Mouse (Mus musculus): ENCODE measurements at regions not wholly inside any gene's neighbourhood (a gene's known extent, or its start where the extent isn't known, plus 50 kb on each side); places are given as distances from the start of the nearest gene placed in this dataset.
A peak's percentile ranks its signal among the peaks of the same experiment; 100 is the strongest.

DNA sequence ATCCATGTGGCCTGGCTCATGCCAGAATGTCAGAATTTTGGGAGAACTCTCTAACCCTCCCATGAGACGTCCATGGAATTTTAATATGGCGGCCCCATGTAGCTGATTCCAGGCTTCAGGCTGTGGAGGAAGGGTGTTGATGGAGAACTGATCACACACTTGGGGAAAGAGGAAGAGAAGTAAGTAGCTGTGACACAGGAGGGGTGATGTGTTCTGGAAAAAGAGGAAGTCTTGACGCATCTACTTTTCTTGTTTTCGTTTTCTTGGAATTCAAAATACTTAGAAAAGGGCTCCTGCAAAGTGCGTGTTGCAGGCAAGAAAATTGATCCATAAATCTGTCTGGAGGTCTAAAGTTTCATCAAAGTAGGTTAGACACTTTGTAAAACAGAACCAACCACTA, 205.7 kb upstream of the Runx1 start:
- Histone ChIP-seq H3K9me3 (ENCODE audit: low read length) (no peaks in the 10 kb centered on the region), H3K4me1 (replicated peaks; ENCODE audit: low read depth, low read length) (no peaks in the 10 kb centered on the region), H3K27me3 (ENCODE audit: insufficient read depth, low read length) (0 out of 2 replicates have a peak, but pooled peaks cover 2% of the 10 kb centered on the region), H3K4me3 (replicated peaks; ENCODE audit: low read length) (no peak overlapping the region), H3K36me3 (ENCODE audit: insufficient read depth, low read length) (no peaks in the 10 kb centered on the region)
- TF ChIP-seq POU5F1 (IDR thresholded peaks at IDR 0.05; ENCODE audit: borderline replicate concordance, low read length) (no peak), CTCF (conservative IDR thresholded peaks at IDR 0.05; ENCODE audit: low read length) (no peak), NANOG (IDR thresholded peaks at IDR 0.05; ENCODE audit: borderline replicate concordance, low read length) (no peak)

DNA sequence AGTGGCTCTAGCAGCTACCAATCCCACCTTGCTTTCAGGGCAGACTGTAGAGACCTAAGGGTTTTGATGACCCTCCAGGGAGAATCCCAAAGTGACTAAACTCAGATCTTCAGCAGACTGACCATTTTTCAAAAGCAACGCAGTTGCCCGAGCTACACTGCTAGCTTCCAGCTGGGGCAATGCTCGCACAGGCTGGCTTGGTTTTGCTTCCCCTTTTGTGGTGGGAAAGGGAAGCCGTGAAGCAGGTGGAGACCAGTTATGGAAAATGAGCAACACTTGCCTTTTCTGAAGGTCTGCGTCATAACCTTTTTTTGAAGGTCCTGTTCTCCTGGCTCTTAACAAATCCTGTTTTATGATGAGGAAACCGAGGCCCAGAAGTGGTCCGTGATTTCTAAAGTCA, 202.7 kb upstream of the Runx1 start:
- Histone ChIP-seq H3K9me3 (ENCODE audit: low read length) (no peaks in the 10 kb centered on the region), H3K27me3 (ENCODE audit: insufficient read depth, low read length) (0 out of 2 replicates have a peak, but pooled peaks cover 2% of the 10 kb centered on the region), H3K36me3 (ENCODE audit: insufficient read depth, low read length) (no peaks in the 10 kb centered on the region), H3K4me3 (replicated peaks; ENCODE audit: low read length) (no peak overlapping the region), H3K4me1 (replicated peaks; ENCODE audit: low read depth, low read length) (no peaks in the 10 kb centered on the region)
- TF ChIP-seq POU5F1 (IDR thresholded peaks at IDR 0.05; ENCODE audit: borderline replicate concordance, low read length) (no peak), CTCF (conservative IDR thresholded peaks at IDR 0.05; ENCODE audit: low read length) (no peak), NANOG (IDR thresholded peaks at IDR 0.05; ENCODE audit: borderline replicate concordance, low read length) (no peak)

DNA sequence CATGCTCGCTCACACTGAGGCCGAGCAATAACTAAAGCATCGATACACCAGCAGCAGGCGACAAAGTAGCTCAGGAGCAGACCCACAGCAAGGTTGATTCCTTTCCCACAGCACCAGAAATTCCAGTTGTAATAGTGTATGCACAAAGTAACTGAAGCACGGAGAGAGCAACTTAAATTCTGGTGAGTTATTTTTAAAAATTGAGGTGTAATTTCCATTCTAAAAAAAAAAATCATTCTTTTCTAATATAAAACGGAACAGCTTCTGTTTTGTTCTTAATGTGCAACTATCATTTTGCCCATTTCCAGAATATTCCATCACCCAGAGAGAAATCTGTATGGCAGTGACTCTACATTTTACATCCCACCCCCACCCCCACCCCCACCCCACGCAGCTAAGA, 202.1 kb upstream of the Runx1 start:
- Histone ChIP-seq H3K27me3 (ENCODE audit: insufficient read depth, low read length) (0 out of 2 replicates have a peak, but pooled peaks cover 2% of the 10 kb centered on the region), H3K9me3 (ENCODE audit: low read length) (no peaks in the 10 kb centered on the region), H3K4me3 (replicated peaks; ENCODE audit: low read length) (no peak overlapping the region), H3K36me3 (ENCODE audit: insufficient read depth, low read length) (no peaks in the 10 kb centered on the region), H3K4me1 (replicated peaks; ENCODE audit: low read depth, low read length) (no peaks in the 10 kb centered on the region)
- TF ChIP-seq POU5F1 (IDR thresholded peaks at IDR 0.05; ENCODE audit: borderline replicate concordance, low read length) (no peak), NANOG (IDR thresholded peaks at IDR 0.05; ENCODE audit: borderline replicate concordance, low read length) (no peak), CTCF (conservative IDR thresholded peaks at IDR 0.05; ENCODE audit: low read length) (no peak)

GRCm38 (mm10) chr16:93026094-93026648, 200.2 kb upstream of the Runx1 start:
- Histone ChIP-seq H3K9me3 (ENCODE audit: low read length) (no peaks in the 10 kb centered on the region), H3K4me3 (replicated peaks; ENCODE audit: low read length) (no peak overlapping the region), H3K27me3 (ENCODE audit: insufficient read depth, low read length) (peaks cover 14% of the 10 kb centered on the region), H3K4me1 (replicated peaks; ENCODE audit: low read depth, low read length) (peaks cover 4% of the 10 kb centered on the region), H3K36me3 (ENCODE audit: insufficient read depth, low read length) (no peaks in the 10 kb centered on the region)
- TF ChIP-seq NANOG (IDR thresholded peaks at IDR 0.05; ENCODE audit: borderline replicate concordance, low read length) = no peak
- TF ChIP-seq CTCF (conservative IDR thresholded peaks at IDR 0.05; ENCODE audit: low read length) = no peak
- no peak for TF ChIP-seq POU5F1 (IDR thresholded peaks at IDR 0.05; ENCODE audit: borderline replicate concordance, low read length)

GRCm38 (mm10) chr16:93019800-93020555, 194.0 kb upstream of the Runx1 start:
- TF ChIP-seq NANOG (IDR thresholded peaks at IDR 0.05; ENCODE audit: borderline replicate concordance, low read length) = no peak
- TF ChIP-seq POU5F1 (IDR thresholded peaks at IDR 0.05; ENCODE audit: borderline replicate concordance, low read length) = no peak
- TF ChIP-seq CTCF (conservative IDR thresholded peaks at IDR 0.05; ENCODE audit: low read length) = no peak
- Histone ChIP-seq H3K36me3 (ENCODE audit: insufficient read depth, low read length) (no peaks in the 10 kb centered on the region), H3K27me3 (ENCODE audit: insufficient read depth, low read length) (peaks cover 38% of the 10 kb centered on the region), H3K4me3 (replicated peaks; ENCODE audit: low read length) (0 out of 2 replicates have a peak overlapping the region, but pooled peaks have one; percentile 32), H3K4me1 (replicated peaks; ENCODE audit: low read depth, low read length) (peaks cover 25% of the 10 kb centered on the region), H3K9me3 (ENCODE audit: low read length) (no peaks in the 10 kb centered on the region)

GRCm38 (mm10) chr16:93018766-93019165, 192.8 kb upstream of the Runx1 start:
- H3K4me3 ChIP-seq (replicated peaks; ENCODE audit: low read length) = no peak overlapping the region
- TF ChIP-seq NANOG (IDR thresholded peaks at IDR 0.05; ENCODE audit: borderline replicate concordance, low read length) (no peak), CTCF (conservative IDR thresholded peaks at IDR 0.05; ENCODE audit: low read length) (no peak), POU5F1 (IDR thresholded peaks at IDR 0.05; ENCODE audit: borderline replicate concordance, low read length) (no peak)
- peaks cover 50% of the 10 kb centered on the region for H3K27me3 ChIP-seq (ENCODE audit: insufficient read depth, low read length)
- no peaks in the 10 kb centered on the region for H3K9me3 ChIP-seq (ENCODE audit: low read length)
- H3K36me3 ChIP-seq (ENCODE audit: insufficient read depth, low read length) = no peaks in the 10 kb centered on the region
- peaks cover 31% of the 10 kb centered on the region for H3K4me1 ChIP-seq (replicated peaks; ENCODE audit: low read depth, low read length)

- Histone ChIP-seq H3K27me3 (ENCODE audit: insufficient read depth, low read length) (peaks cover 61% of the 10 kb centered on the region), H3K36me3 (ENCODE audit: insufficient read depth, low read length) (no peaks in the 10 kb centered on the region), H3K4me3 (replicated peaks; ENCODE audit: low read length) (no peak overlapping the region), H3K4me1 (replicated peaks; ENCODE audit: low read depth, low read length) (peaks cover 32% of the 10 kb centered on the region), H3K9me3 (ENCODE audit: low read length) (no peaks in the 10 kb centered on the region)
- TF ChIP-seq NANOG (IDR thresholded peaks at IDR 0.05; ENCODE audit: borderline replicate concordance, low read length) (no peak), POU5F1 (IDR thresholded peaks at IDR 0.05; ENCODE audit: borderline replicate concordance, low read length) (no peak), CTCF (conservative IDR thresholded peaks at IDR 0.05; ENCODE audit: low read length) (no peak)
Observed at GRCm38 (mm10) chr16:93017025-93017424, 191.1 kb upstream of the Runx1 start.

- H3K9me3 ChIP-seq (ENCODE audit: low read length) = no peaks in the 10 kb centered on the region
- no peak overlapping the region for H3K4me3 ChIP-seq (replicated peaks; ENCODE audit: low read length)
- peaks cover 52% of the 10 kb centered on the region for H3K27me3 ChIP-seq (ENCODE audit: insufficient read depth, low read length)
- TF ChIP-seq CTCF (conservative IDR thresholded peaks at IDR 0.05; ENCODE audit: low read length) (no peak), POU5F1 (IDR thresholded peaks at IDR 0.05; ENCODE audit: borderline replicate concordance, low read length) (no peak), NANOG (IDR thresholded peaks at IDR 0.05; ENCODE audit: borderline replicate concordance, low read length) (no peak)
- H3K4me1 ChIP-seq (replicated peaks; ENCODE audit: low read depth, low read length) = peaks cover 22% of the 10 kb centered on the region
- no peaks in the 10 kb centered on the region for H3K36me3 ChIP-seq (ENCODE audit: insufficient read depth, low read length)
Observed at GRCm38 (mm10) chr16:93015636-93016035, 189.7 kb upstream of the Runx1 start.

Data from E14TG2a.4 (cell line).